Mouse (Mus musculus): ENCODE results near the gene Myo1d. TPM values are rescaled to one million over a fixed set of nuclear protein-coding genes. Genes with fewer than 3 reads are reported as not detected.

Gene Myo1d
- polyA plus RNA-seq, 1 experiment, result 37.1 TPM

GRCm38 (mm10) chr11:80532966-80533365, 246.9 kb downstream of the Myo1d start:
- no peak for TF ChIP-seq POLR2A (IDR thresholded peaks at IDR 0.05; ENCODE audit: low read depth, low read length)
- Histone ChIP-seq H3K27me3 (replicated peaks; ENCODE audit: control insufficient read depth, insufficient read depth, low read length) (no peaks in the 10 kb centered on the region), H3K27ac (ENCODE audit: insufficient read depth, low read depth, low read length) (no peak overlapping the region), H3K4me1 (ENCODE audit: control insufficient read depth, insufficient read depth, low read length) (no peaks in the 10 kb centered on the region), H3K36me3 (ENCODE audit: control insufficient read depth, insufficient read depth, low read length) (no peaks in the 10 kb centered on the region), H3K4me3 (ENCODE audit: insufficient read depth, low read depth, low read length) (no peak overlapping the region)
- DNase-seq, result no peak
- 21% methylated on average over 1 of the region's 1 CpGs for WGBS

DNA sequence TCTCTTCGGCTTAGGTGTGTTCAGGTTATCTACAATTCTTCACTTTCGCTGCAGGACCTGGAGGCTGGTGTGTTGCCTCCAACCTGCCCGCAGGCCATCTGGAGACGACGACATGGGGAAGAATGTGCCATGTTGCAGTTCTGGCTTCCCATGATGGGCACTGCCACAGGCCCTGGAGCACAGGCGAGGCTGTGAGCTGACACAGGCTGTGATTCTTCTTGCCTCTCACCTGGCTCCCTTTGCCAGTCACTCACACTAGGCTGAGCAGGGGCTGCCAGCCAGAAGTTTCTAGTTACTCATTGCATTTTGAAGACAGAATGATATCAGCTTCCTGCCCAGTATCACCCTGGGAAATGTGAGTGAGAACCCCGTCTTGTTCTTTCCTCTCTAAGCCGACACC, 250.7 kb downstream of the Myo1d start:
- Histone ChIP-seq H3K36me3 (ENCODE audit: control insufficient read depth, insufficient read depth, low read length) (no peaks in the 10 kb centered on the region), H3K4me1 (ENCODE audit: control insufficient read depth, insufficient read depth, low read length) (no peaks in the 10 kb centered on the region), H3K27me3 (replicated peaks; ENCODE audit: control insufficient read depth, insufficient read depth, low read length) (no peaks in the 10 kb centered on the region), H3K4me3 (ENCODE audit: insufficient read depth, low read depth, low read length) (no peak overlapping the region), H3K27ac (ENCODE audit: insufficient read depth, low read depth, low read length) (no peak overlapping the region)
- WGBS, result 77% methylated on average over 8 of the region's 8 CpGs
- TF ChIP-seq CTCF (conservative IDR thresholded peaks at IDR 0.05; ENCODE audit: insufficient read depth, insufficient read length, low read depth, low read length) (no peak), POLR2A (IDR thresholded peaks at IDR 0.05; ENCODE audit: low read depth, low read length) (no peak)
- DNase-seq, result no peak

GRCm38 (mm10) chr11:80527697-80528096, 252.1 kb downstream of the Myo1d start:
- no peak overlapping the region for H3K4me3 ChIP-seq (ENCODE audit: insufficient read depth, low read depth, low read length)
- DNase-seq, result no peak

DNA sequence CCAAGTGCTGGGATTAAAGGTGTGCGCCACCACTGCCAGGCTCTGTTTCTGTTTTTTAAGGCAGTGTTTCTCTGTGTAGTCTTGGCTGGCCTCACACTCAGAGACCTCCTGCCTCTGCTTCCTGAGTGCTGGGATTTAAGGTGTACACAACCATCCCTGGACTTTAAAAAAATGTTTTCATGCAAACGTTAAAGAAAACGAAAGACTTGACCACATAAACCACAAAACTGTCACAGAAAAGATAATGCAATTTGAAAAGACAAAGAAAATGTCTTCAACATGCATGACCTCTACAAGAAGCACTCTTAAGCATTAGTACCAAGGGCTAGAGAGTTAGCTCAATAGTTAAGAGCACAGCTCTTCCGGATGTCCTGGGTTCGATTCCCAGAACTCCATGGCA, 255.6 kb downstream of the Myo1d start:
- WGBS, result 82% methylated on average over 5 of the region's 5 CpGs
- H3K4me3 ChIP-seq (ENCODE audit: insufficient read depth, low read depth, low read length), result no peak overlapping the region
- H3K27me3 ChIP-seq (replicated peaks; ENCODE audit: control insufficient read depth, insufficient read depth, low read length), result no peaks in the 10 kb centered on the region
- 0 out of 2 replicates have a peak, but pooled peaks cover 5% of the 10 kb centered on the region for H3K4me1 ChIP-seq (ENCODE audit: control insufficient read depth, insufficient read depth, low read length)
- H3K36me3 ChIP-seq (ENCODE audit: control insufficient read depth, insufficient read depth, low read length), result no peaks in the 10 kb centered on the region
- TF ChIP-seq POLR2A (IDR thresholded peaks at IDR 0.05; ENCODE audit: low read depth, low read length) (no peak), CTCF (conservative IDR thresholded peaks at IDR 0.05; ENCODE audit: insufficient read depth, insufficient read length, low read depth, low read length) (no peak)
- no peak overlapping the region for H3K27ac ChIP-seq (ENCODE audit: insufficient read depth, low read depth, low read length)
- DNase-seq, result no peak

More at GRCm38 (mm10) chr11:80527697-80528096, 252.1 kb downstream of the Myo1d start:
- Histone ChIP-seq H3K27ac (ENCODE audit: insufficient read depth, low read depth, low read length) (no peak overlapping the region), H3K4me1 (ENCODE audit: control insufficient read depth, insufficient read depth, low read length) (0 out of 2 replicates have a peak, but pooled peaks cover 5% of the 10 kb centered on the region), H3K36me3 (ENCODE audit: control insufficient read depth, insufficient read depth, low read length) (no peaks in the 10 kb centered on the region), H3K27me3 (replicated peaks; ENCODE audit: control insufficient read depth, insufficient read depth, low read length) (no peaks in the 10 kb centered on the region)
- TF ChIP-seq POLR2A (IDR thresholded peaks at IDR 0.05; ENCODE audit: low read depth, low read length), result no peak
- TF ChIP-seq CTCF (conservative IDR thresholded peaks at IDR 0.05; ENCODE audit: insufficient read depth, insufficient read length, low read depth, low read length), result no peak

- WGBS, result 63% methylated on average over 4 of the region's 4 CpGs
- DNase-seq, result peak; percentile 40
- H3K27me3 ChIP-seq (replicated peaks; ENCODE audit: control insufficient read depth, insufficient read depth, low read length), result no peaks in the 10 kb centered on the region
- TF ChIP-seq POLR2A (IDR thresholded peaks at IDR 0.05; ENCODE audit: low read depth, low read length) (no peak), CTCF (conservative IDR thresholded peaks at IDR 0.05; ENCODE audit: insufficient read depth, insufficient read length, low read depth, low read length) (no peak)
- H3K27ac ChIP-seq (ENCODE audit: insufficient read depth, low read depth, low read length), result peak overlapping the region; percentile 6
- H3K4me1 ChIP-seq (ENCODE audit: control insufficient read depth, insufficient read depth, low read length), result 0 out of 2 replicates have a peak, but pooled peaks cover 5% of the 10 kb centered on the region
- no peaks in the 10 kb centered on the region for H3K36me3 ChIP-seq (ENCODE audit: control insufficient read depth, insufficient read depth, low read length)
- H3K4me3 ChIP-seq (ENCODE audit: insufficient read depth, low read depth, low read length), result no peak overlapping the region
Observed at GRCm38 (mm10) chr11:80523410-80523809, 256.4 kb downstream of the Myo1d start.

DNA sequence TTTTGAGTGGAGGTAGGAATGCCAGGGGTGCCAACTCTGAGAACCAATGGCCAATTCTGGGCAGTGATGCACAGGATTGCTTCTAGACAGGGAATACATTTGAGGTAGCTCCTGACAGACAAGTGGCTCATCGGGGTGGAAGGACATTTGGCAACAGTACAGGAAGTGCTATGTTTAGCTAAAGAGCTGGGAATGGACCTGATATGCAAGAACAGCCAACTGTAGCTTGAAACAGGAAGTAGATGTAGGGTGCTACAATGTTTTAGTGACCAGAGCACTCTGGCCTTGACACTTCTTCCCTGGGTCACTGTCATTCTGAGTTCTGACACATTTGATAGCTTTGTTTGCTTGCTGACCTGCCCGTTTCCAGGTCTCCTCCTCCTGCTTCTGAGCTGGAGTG, 257.0 kb downstream of the Myo1d start:
- no peaks in the 10 kb centered on the region for H3K27me3 ChIP-seq (replicated peaks; ENCODE audit: control insufficient read depth, insufficient read depth, low read length)
- 0 out of 2 replicates have a peak, but pooled peaks cover 5% of the 10 kb centered on the region for H3K4me1 ChIP-seq (ENCODE audit: control insufficient read depth, insufficient read depth, low read length)
- peak; percentile 32 for DNase-seq
- no peaks in the 10 kb centered on the region for H3K36me3 ChIP-seq (ENCODE audit: control insufficient read depth, insufficient read depth, low read length)
- H3K4me3 ChIP-seq (ENCODE audit: insufficient read depth, low read depth, low read length), result no peak overlapping the region
- WGBS, result 20% methylated on average over 2 of the region's 2 CpGs
- peak overlapping the region; percentile 6; the same call in 1 of the 2 replicates for H3K27ac ChIP-seq (ENCODE audit: insufficient read depth, low read depth, low read length)
- TF ChIP-seq POLR2A (IDR thresholded peaks at IDR 0.05; ENCODE audit: low read depth, low read length) (no peak), CTCF (conservative IDR thresholded peaks at IDR 0.05; ENCODE audit: insufficient read depth, insufficient read length, low read depth, low read length) (no peak)

DNA sequence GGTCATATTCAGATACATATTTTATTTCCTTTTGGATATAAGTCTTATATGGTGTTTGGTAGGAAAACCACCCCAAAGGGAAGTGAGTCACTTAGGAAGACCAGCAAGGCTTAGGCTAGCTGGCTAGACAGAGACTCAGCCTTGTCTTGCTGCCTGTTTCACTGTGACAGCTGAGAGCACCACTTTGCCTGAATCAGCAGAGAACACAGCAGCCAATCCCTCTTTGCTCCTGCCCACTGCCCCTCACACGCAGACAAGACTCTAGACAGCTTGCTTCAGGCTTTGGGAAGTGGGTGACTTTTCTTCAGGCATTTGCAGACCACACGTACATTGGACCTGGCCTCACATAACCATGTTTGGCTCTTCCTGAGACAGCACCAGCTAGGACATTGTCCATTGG, 258.7 kb downstream of the Myo1d start:
- DNase-seq, result no peak
- 70% methylated on average over 2 of the region's 2 CpGs for WGBS

More for the DNA sequence above, 258.7 kb downstream of the Myo1d start:
- H3K27me3 ChIP-seq (replicated peaks; ENCODE audit: control insufficient read depth, insufficient read depth, low read length), result no peaks in the 10 kb centered on the region
- H3K4me1 ChIP-seq (ENCODE audit: control insufficient read depth, insufficient read depth, low read length), result 0 out of 2 replicates have a peak, but pooled peaks cover 5% of the 10 kb centered on the region
- H3K36me3 ChIP-seq (ENCODE audit: control insufficient read depth, insufficient read depth, low read length), result no peaks in the 10 kb centered on the region
- H3K4me3 ChIP-seq (ENCODE audit: insufficient read depth, low read depth, low read length), result no peak overlapping the region
- no peak for TF ChIP-seq CTCF (conservative IDR thresholded peaks at IDR 0.05; ENCODE audit: insufficient read depth, insufficient read length, low read depth, low read length)
- no peak for TF ChIP-seq POLR2A (IDR thresholded peaks at IDR 0.05; ENCODE audit: low read depth, low read length)
- no peak overlapping the region for H3K27ac ChIP-seq (ENCODE audit: insufficient read depth, low read depth, low read length)

All from kidney, adult 2 months (tissue).